Mouse (Mus musculus) urinary bladder, postnatal 4 days (tissue): ENCODE data around the gene Prkcq.
"Not testable (repeated sequence)": the region's sequence is repeated elsewhere in the genome, so short reads cannot be mapped to it uniquely, and the experiment has no call there.

Experiments used
- DNase-seq, 2 experiments: peaks; one replicate each; pipeline ENCODE4 v3.0.0; 2021 to 2022; ENCODE audit warnings: low spot score in 2 of 2

The Prkcq gene

GRCm38 (mm10) chr2:11291570-11292405 is 119.9 kb downstream of the Prkcq start:
- DNase-seq: no peak

- DNase-seq: no peak
Measured at GRCm38 (mm10) chr2:11293144-11293543, 121.2 kb downstream of the Prkcq start.

- no peak for DNase-seq
Measured at GRCm38 (mm10) chr2:11294643-11295191, 122.8 kb downstream of the Prkcq start.

GRCm38 (mm10) chr2:11298811-11299210 is 126.9 kb downstream of the Prkcq start:
- no peak for DNase-seq

- no peak for DNase-seq
Measured at GRCm38 (mm10) chr2:11299366-11299765, 127.5 kb downstream of the Prkcq start.

GRCm38 (mm10) chr2:11300362-11300761 is 128.5 kb downstream of the Prkcq start:
- DNase-seq: no peak

GRCm38 (mm10) chr2:11320241-11320640 is 148.3 kb downstream of the Prkcq start:
- no peak for DNase-seq

- DNase-seq: no peak
Measured at GRCm38 (mm10) chr2:11322396-11322795, 150.5 kb downstream of the Prkcq start.

- DNase-seq: no peak
Measured at GRCm38 (mm10) chr2:11327280-11327679, 155.4 kb downstream of the Prkcq start.

GRCm38 (mm10) chr2:11329407-11330224 is 157.7 kb downstream of the Prkcq start:
- DNase-seq: no peak

- peak; percentile 32 to 65 for DNase-seq
Measured at GRCm38 (mm10) chr2:11331528-11332446, 159.9 kb downstream of the Prkcq start.

GRCm38 (mm10) chr2:11332469-11332868 is 160.6 kb downstream of the Prkcq start:
- no peak for DNase-seq

GRCm38 (mm10) chr2:11333301-11334017 is 161.6 kb downstream of the Prkcq start:
- DNase-seq: no peak

GRCm38 (mm10) chr2:11336320-11336719 is 164.4 kb downstream of the Prkcq start:
- no peak for DNase-seq

- DNase-seq: no peak
Measured at GRCm38 (mm10) chr2:11338931-11339839, 167.3 kb downstream of the Prkcq start.

GRCm38 (mm10) chr2:11344691-11345090 is 172.8 kb downstream of the Prkcq start:
- DNase-seq: no peak

GRCm38 (mm10) chr2:11346419-11346818 is 174.5 kb downstream of the Prkcq start:
- not testable (repeated sequence) for DNase-seq

GRCm38 (mm10) chr2:11347791-11348190 is 175.9 kb downstream of the Prkcq start:
- no peak for DNase-seq
